Mouse (Mus musculus): ENCODE data around the gene Fam78a. TPM values are rescaled to one million over a fixed set of nuclear protein-coding genes. Genes with fewer than 3 reads are reported as not detected.

The Fam78a gene
- total and polyA plus RNA-seq, 3 experiments: 16.0 to 17.4 TPM; not detected in 1

DNA sequence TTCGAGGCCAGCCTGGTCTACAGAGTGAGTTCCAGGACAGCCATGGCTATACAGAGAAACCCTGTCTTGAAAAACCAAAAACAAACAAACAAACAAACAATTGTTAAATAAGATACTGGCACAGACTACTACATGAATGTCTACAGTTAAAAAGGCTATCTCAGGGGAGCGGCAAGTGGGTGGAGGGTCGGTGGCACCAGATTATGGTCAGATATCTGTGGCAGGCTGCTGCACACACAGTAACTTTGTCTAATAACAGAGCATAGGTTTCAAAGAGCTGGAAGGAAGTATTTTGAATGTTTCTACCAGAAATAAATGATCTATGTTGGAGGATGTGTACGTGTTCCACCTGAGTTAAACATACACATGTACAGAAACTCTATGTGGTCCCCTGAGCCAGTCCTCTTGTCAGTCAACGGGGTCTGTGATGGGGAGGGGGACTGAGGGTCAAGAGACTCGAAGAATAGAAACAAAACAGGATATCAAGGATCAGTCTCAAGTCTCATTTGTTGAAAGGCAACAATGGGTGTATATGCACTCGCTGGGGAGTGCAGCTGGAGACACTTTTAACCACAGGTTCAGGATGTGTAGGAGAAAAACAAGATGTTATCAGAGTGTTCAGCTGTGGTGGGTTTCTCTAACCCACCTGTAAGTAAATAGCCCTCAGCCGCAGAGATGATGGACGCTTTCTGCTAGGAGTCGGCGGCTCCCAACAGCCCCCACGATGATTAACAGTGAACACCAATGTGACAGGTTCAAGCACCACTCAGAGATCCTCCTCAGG lies 22.7 kb downstream of the Fam78a start:
- TF ChIP-seq USF2 (IDR thresholded peaks at IDR 0.05; ENCODE audit: borderline replicate concordance in 1 of 2, insufficient read depth in 1 of 2, low read depth in 1 of 2, low read length in 2 of 2) (no peak), GABPA (IDR thresholded peaks at IDR 0.05; ENCODE audit: low read depth, low read length) (no peak), POLR2AphosphoS2 (IDR thresholded peaks at IDR 0.05; ENCODE audit: low read length) (no peak), E2F4 (IDR thresholded peaks at IDR 0.05; ENCODE audit: borderline replicate concordance, low read depth, low read length) (no peak), ZKSCAN1 (IDR thresholded peaks at IDR 0.05; ENCODE audit: low read depth, low read length) (no peak), CHD1 (IDR thresholded peaks at IDR 0.05; ENCODE audit: low read depth, low read length) (no peak), SMC3 (IDR thresholded peaks at IDR 0.05; ENCODE audit: low read depth, low read length) (no peak), NELFE (IDR thresholded peaks at IDR 0.05; ENCODE audit: low read depth, low read length) (no peak), TAL1 (IDR thresholded peaks at IDR 0.05; ENCODE audit: low read length) (peak; percentile 24; the same call in 1 of the 2 replicates), RCOR1 (IDR thresholded peaks at IDR 0.05; ENCODE audit: low read depth, low read length) (peak; percentile 22; the same call in 1 of the 2 replicates), KAT2A (conservative IDR thresholded peaks at IDR 0.05; ENCODE audit: low read depth, low read length) (no peak), MYC (IDR thresholded peaks at IDR 0.05; ENCODE audit: low read depth, low read length) (no peak), TBP (IDR thresholded peaks at IDR 0.05; ENCODE audit: low read depth, low read length) (no peak), UBTF (IDR thresholded peaks at IDR 0.05; ENCODE audit: borderline replicate concordance, insufficient read depth, low read depth, low read length) (no peak), HCFC1 (IDR thresholded peaks at IDR 0.05; ENCODE audit: low read depth, low read length) (no peak), ZNF384 (IDR thresholded peaks at IDR 0.05; ENCODE audit: low read depth, low read length) (no peak), GATA1 (IDR thresholded peaks at IDR 0.05; ENCODE audit: low read depth, low read length) (peak; percentile 76; the same call in 1 of the 2 replicates), MAFK (IDR thresholded peaks at IDR 0.05; ENCODE audit: borderline replicate concordance, low read depth, low read length) (no peak), NRF1 (IDR thresholded peaks at IDR 0.05; ENCODE audit: insufficient read depth, low read depth, low read length, poor library complexity, severe bottlenecking) (no peak), POLR2A (IDR thresholded peaks at IDR 0.05; ENCODE audit: control insufficient read depth in 1 of 2, insufficient read depth in 1 of 2, low read depth in 1 of 2, low read length in 2 of 2, poor library complexity in 1 of 2) (no peak), USF1 (IDR thresholded peaks at IDR 0.05; ENCODE audit: low read depth, low read length) (no peak), EP300 (IDR thresholded peaks at IDR 0.05; ENCODE audit: low read depth in 1 of 2, low read length in 2 of 2) (peak; percentile 65 to 88), TCF12 (IDR thresholded peaks at IDR 0.05; ENCODE audit: low read depth, low read length) (peak; percentile 81), MEF2A (IDR thresholded peaks at IDR 0.05; ENCODE audit: extremely low read depth, insufficient replicate concordance, low read depth, low read length, poor library complexity, severe bottlenecking) (no peak)
- peak; percentile 57 for DNase-seq (ENCODE audit: low read depth, low spot score)
- Histone ChIP-seq H3K36me3 (ENCODE audit: control insufficient read depth in 1 of 2, insufficient read depth in 2 of 2, low read length in 2 of 2) (peaks cover 0 to 33% of the 10 kb centered on the region in 2 experiments; a peak in 2 of 4 replicates), H3K27me3 (ENCODE audit: control insufficient read depth in 1 of 2, insufficient read depth in 2 of 2, low read length in 2 of 2) (no peaks in the 10 kb centered on the region), H3K27ac (ENCODE audit: control insufficient read depth, low read depth, low read length) (peak overlapping the region; percentile 82), H3K4me1 (ENCODE audit: control insufficient read depth in 1 of 2, insufficient read depth in 2 of 2, low read length in 2 of 2) (peaks cover 28 to 37% of the 10 kb centered on the region in 2 experiments), H3K9ac (ENCODE audit: control insufficient read depth, low read depth, low read length, poor library complexity, severe bottlenecking) (peak overlapping the region; percentile 45), H3K9me3 (replicated peaks; ENCODE audit: insufficient read depth, low read length) (no peaks in the 10 kb centered on the region), H3K79me2 (ENCODE audit: control insufficient read depth, insufficient read depth, low read length, poor library complexity) (no peaks in the 10 kb centered on the region), H3K4me3 (ENCODE audit: control insufficient read depth in 1 of 2, insufficient read depth in 1 of 2, low read depth in 2 of 2, low read length in 2 of 2) (peak overlapping the region in 1 of 2 experiments; percentile 68; a peak in 2 of 4 replicates)

Measured in MEL (cell line).